Comparison of ENCODE assay signal across 15 mouse cellular contexts in the genomic region with DNA sequence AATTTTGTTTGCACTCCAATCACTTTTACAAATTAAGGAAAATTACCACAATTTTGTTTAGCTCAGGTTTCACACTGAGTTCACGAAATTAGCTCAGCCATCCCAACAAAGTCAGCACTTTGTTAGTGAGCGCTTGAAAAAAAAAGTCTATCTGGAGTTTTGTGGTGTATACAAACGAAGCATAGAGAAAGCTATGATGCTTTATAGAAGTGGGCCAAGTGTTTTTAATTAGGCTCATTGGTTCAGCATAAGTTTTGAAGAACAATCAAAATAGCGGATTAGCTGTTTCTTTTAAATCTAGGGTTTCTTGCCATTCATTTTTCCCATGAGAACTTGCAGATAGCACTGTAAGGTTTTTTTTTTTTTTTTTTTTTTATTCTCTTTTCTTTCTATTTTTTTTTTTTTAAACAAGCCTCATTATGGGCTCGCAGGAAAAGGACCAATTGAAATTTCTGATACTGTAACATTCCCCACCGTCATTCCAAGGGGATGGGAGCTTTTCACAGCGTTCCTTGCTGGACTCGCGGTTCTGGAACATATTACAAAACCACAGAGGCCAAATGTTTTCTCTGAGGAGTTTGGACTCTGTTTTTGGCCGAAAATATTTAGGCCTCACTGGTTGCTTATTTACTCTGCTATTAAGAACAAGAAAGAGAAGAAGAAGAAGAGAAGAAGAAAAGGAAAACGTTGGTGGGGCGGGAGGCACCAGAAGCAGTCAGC.
DNase-seq lines count a peak whose midpoint lies in the region; ATAC-seq and TF ChIP-seq lines count a peak whose summit lies in the region.
"Had no signal": no experiment of that assay in that cellular context is flagged by ENCODE, and none has a peak within 500 bp of the region (broad histone marks: within the 10 kb centered on the region; RNA-seq: fewer than 3 reads in every experiment).

No protein-coding gene starts in this region.

- H3K9me3 ChIP-seq in heart, embryonic 11.5 days (replicated peaks; ENCODE audit: control insufficient read depth, low read length): no peaks in the 10 kb centered on the region
- H3K9me3 ChIP-seq in liver, postnatal 0 days (ENCODE audit: low read length): no peaks in the 10 kb centered on the region
- H3K9me3 ChIP-seq in hindbrain, embryonic 10.5 days: no peaks in the 10 kb centered on the region
- H3K9me3 ChIP-seq: forebrain, embryonic 10.5 days; liver, embryonic 12.5 days had no signal

- peaks cover 6% of the 10 kb centered on the region; the same call in 1 of the 2 replicates for H3K4me1 ChIP-seq in heart, embryonic 11.5 days (ENCODE audit: control insufficient read depth, insufficient read depth, low read length)
- no peaks in the 10 kb centered on the region for H3K4me1 ChIP-seq in liver, adult 2 months (ENCODE audit: control insufficient read depth, insufficient read depth, low read length)
- no peaks in the 10 kb centered on the region; the same call in 1 of the 2 replicates for H3K4me1 ChIP-seq in liver, postnatal 0 days (ENCODE audit: insufficient read depth)
- no peaks in the 10 kb centered on the region for H3K4me1 ChIP-seq in cerebellum, adult 2 months (ENCODE audit: control insufficient read depth, insufficient read depth, low read length)
- peaks cover 6% of the 10 kb centered on the region; the same call in 1 of the 2 replicates for H3K4me1 ChIP-seq in hindbrain, embryonic 10.5 days (replicated peaks)
- H3K4me1 ChIP-seq: liver, embryonic 12.5 days had no signal

- no peak overlapping the region for H3K4me3 ChIP-seq in heart, embryonic 11.5 days (ENCODE audit: low read depth, low read length)
- H3K4me3 ChIP-seq in liver, adult 2 months (ENCODE audit: insufficient read depth, low read depth, low read length): no peak overlapping the region
- H3K4me3 ChIP-seq in liver, postnatal 0 days (ENCODE audit: low read depth, low read length): no peak overlapping the region
- H3K4me3 ChIP-seq in cerebellum, adult 2 months (replicated peaks; ENCODE audit: insufficient read depth, low read depth, low read length): no peak overlapping the region
- no peak overlapping the region for H3K4me3 ChIP-seq in hindbrain, embryonic 10.5 days
- H3K4me3 ChIP-seq: forebrain, embryonic 10.5 days; liver, embryonic 12.5 days had no signal

- no peak for ATAC-seq in heart, embryonic 11.5 days (replicated peaks; ENCODE audit: insufficient number of reproducible peaks, low FRiP score, low TSS enrichment)
- no peak for ATAC-seq in liver, postnatal 0 days
- ATAC-seq: inflammation-experienced regulatory T-cells, adult 6 months; liver, embryonic 12.5 days; lung, postnatal 0 days had no signal

- WGBS in heart, embryonic 11.5 days (ENCODE audit: insufficient replicate concordance): 83% methylated on average over 12 of the region's 12 CpGs
- 76% methylated on average over 12 of the region's 12 CpGs for WGBS in liver, adult 2 months
- 77% methylated on average over 12 of the region's 12 CpGs for WGBS in liver, postnatal 0 days (ENCODE audit: insufficient replicate concordance)
- WGBS in cerebellum, adult 2 months: 80% methylated on average over 12 of the region's 12 CpGs
- WGBS in hindbrain, embryonic 10.5 days: 86% methylated on average over 12 of the region's 12 CpGs

- H3K4me2 ChIP-seq in heart, embryonic 11.5 days: no peak overlapping the region
- no peak overlapping the region for H3K4me2 ChIP-seq in liver, postnatal 0 days (ENCODE audit: low read depth, low read length)
- H3K4me2 ChIP-seq: liver, embryonic 12.5 days had no signal

- no peak overlapping the region for H3K9ac ChIP-seq in heart, embryonic 11.5 days (ENCODE audit: low read depth, low read length)
- no peak overlapping the region for H3K9ac ChIP-seq in liver, adult 2 months (ENCODE audit: low read depth, low read length)
- no peak overlapping the region for H3K9ac ChIP-seq in liver, postnatal 0 days (replicated peaks)
- H3K9ac ChIP-seq: liver, embryonic 12.5 days had no signal

- TF ChIP-seq CTCF in liver, adult 2 months (IDR thresholded peaks at IDR 0.05; ENCODE audit: low read depth, low read length): no peak
- no peak for TF ChIP-seq CTCF in liver, postnatal 0 days (IDR thresholded peaks at IDR 0.05; ENCODE audit: low read depth)
- TF ChIP-seq CTCF in cerebellum, adult 2 months (IDR thresholded peaks at IDR 0.05; ENCODE audit: borderline replicate concordance, insufficient read depth, low read depth, low read length): no peak

- H3K27me3 ChIP-seq in heart, embryonic 11.5 days (ENCODE audit: control insufficient read depth, insufficient read depth, low read length): no peaks in the 10 kb centered on the region
- H3K27me3 ChIP-seq in liver, adult 2 months (ENCODE audit: control insufficient read depth, insufficient read depth, low read length): no peaks in the 10 kb centered on the region; the same call in 1 of the 2 replicates
- H3K27me3 ChIP-seq in liver, postnatal 0 days (ENCODE audit: insufficient read depth, low read length): no peaks in the 10 kb centered on the region
- no peaks in the 10 kb centered on the region for H3K27me3 ChIP-seq in cerebellum, adult 2 months (ENCODE audit: control insufficient read depth, insufficient read depth, low read length)
- no peaks in the 10 kb centered on the region for H3K27me3 ChIP-seq in hindbrain, embryonic 10.5 days (ENCODE audit: insufficient read depth, poor library complexity, severe bottlenecking)
- H3K27me3 ChIP-seq: liver, embryonic 12.5 days had no signal

- H3K27ac ChIP-seq in heart, embryonic 11.5 days (ENCODE audit: low read depth, low read length): no peak overlapping the region
- H3K27ac ChIP-seq in liver, adult 2 months (replicated peaks; ENCODE audit: insufficient read depth, low read depth, low read length): no peak overlapping the region
- H3K27ac ChIP-seq in liver, postnatal 0 days (ENCODE audit: low read depth): no peak overlapping the region
- no peak overlapping the region for H3K27ac ChIP-seq in cerebellum, adult 2 months (ENCODE audit: insufficient read depth, low read length)
- H3K27ac ChIP-seq in hindbrain, embryonic 10.5 days: no peak overlapping the region
- H3K27ac ChIP-seq: liver, embryonic 12.5 days had no signal

- no peak for TF ChIP-seq EP300 in liver, postnatal 0 days (IDR thresholded peaks at IDR 0.05; ENCODE audit: low read depth)

- no peak for TF ChIP-seq POLR2A in liver, adult 2 months (IDR thresholded peaks at IDR 0.05; ENCODE audit: extremely low read depth, insufficient read depth, low read length)
- TF ChIP-seq POLR2A in cerebellum, adult 2 months (IDR thresholded peaks at IDR 0.05; ENCODE audit: borderline replicate concordance, insufficient read depth, low read length): no peak

- no peaks in the 10 kb centered on the region for H3K79me2 ChIP-seq in liver, adult 2 months (ENCODE audit: control insufficient read depth, insufficient read depth, low read length)

- no peaks in the 10 kb centered on the region for H3K36me3 ChIP-seq in heart, embryonic 11.5 days (ENCODE audit: control insufficient read depth, insufficient read depth, low read length)
- no peaks in the 10 kb centered on the region for H3K36me3 ChIP-seq in liver, adult 2 months (ENCODE audit: control insufficient read depth, insufficient read depth, low read length)
- no peaks in the 10 kb centered on the region for H3K36me3 ChIP-seq in liver, postnatal 0 days (replicated peaks; ENCODE audit: insufficient read depth, low read length)
- H3K36me3 ChIP-seq in hindbrain, embryonic 10.5 days: peaks cover 6% of the 10 kb centered on the region; the same call in 1 of the 2 replicates
- H3K36me3 ChIP-seq: forebrain, embryonic 10.5 days; liver, embryonic 12.5 days had no signal

- DNase-seq in heart, adult 11 months: peak; percentile 97
- DNase-seq in liver, adult 2 months (ENCODE audit: extremely low read depth, low read depth, low spot score): peak; percentile 68
- no peak for DNase-seq in liver, postnatal 0 days
- DNase-seq in fibroblast of lung, adult 2 months (ENCODE audit: low read depth): peak; percentile 82
- peak; percentile 70 for DNase-seq in skeletal muscle tissue, adult 2 months (ENCODE audit: low read depth, low spot score)
- DNase-seq in cerebellum, adult 2 months: no peak
- DNase-seq in hindbrain, embryonic 10.5 days (ENCODE audit: low spot score): no peak
- DNase-seq: cerebellum, adult 8-10 months; embryo, embryonic 11 days; thymus, postnatal 25 days had no signal

Comparison
In these comparisons a context has a peak if more than half of its experiments do, and no peak if none do; other contexts are left out.
1. DNase-seq: peak in heart, adult 11 months (single experiment), liver, adult 2 months (single experiment), fibroblast of lung, adult 2 months (single experiment) and skeletal muscle tissue, adult 2 months (single experiment); none in liver, postnatal 0 days (single experiment), cerebellum, adult 2 months (0 of 2) and hindbrain, embryonic 10.5 days (single experiment).